Mouse (Mus musculus): ENCODE data around the gene Akt2.
A peak's percentile ranks its signal among the peaks of the same experiment; 100 is the strongest.
"Not testable (repeated sequence)": the region's sequence is repeated elsewhere in the genome, so short reads cannot be mapped to it uniquely, and the experiment has no call there.

The Akt2 gene

DNA sequence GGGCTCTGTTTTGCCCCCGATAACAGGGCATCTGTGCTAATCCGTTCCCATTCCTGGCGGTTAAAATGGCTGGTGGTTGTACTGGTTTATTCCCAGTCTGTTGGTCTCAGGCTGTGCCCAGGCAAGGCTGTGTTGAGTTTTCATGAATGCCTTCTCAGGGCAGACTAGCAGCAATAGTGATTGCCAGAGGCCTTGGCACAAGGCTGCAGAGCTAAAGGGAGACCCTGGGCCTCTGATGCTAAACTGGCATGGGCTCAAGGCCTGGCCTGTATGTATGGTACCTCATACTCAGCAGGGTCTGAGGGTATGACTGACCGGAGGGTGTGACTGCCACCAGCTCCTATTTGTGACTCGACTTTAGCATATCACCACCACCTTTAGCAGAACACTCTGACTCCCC, 19.5 kb downstream of the Akt2 start:
- peak in 1 of 2 experiments; percentile 75 for DNase-seq (ENCODE audit: inconsistent age in 2 of 2, low spot score in 1 of 2)

DNA sequence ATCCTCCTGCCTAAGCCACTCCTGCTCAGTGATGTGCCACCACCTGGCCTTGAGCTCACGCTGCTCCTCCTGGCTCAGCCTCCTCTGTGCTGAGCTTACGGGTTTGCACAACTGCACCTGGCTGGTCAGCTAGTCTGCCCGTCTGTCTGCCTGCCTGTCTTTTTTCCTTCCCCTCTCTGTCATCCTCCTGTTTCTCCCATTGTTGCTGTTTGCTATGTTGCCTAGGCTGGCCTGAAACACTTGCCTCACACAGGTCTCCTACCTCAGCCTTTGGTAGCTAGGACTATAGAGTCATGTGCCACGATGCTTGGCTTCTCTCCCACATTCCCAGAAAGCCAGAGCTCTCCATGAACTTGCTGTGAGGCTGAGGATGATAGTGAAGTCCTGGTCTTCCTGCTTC, 21.6 kb downstream of the Akt2 start:
- DNase-seq (ENCODE audit: inconsistent age in 2 of 2, low spot score in 1 of 2): peak in 1 of 2 experiments; percentile 66

DNA sequence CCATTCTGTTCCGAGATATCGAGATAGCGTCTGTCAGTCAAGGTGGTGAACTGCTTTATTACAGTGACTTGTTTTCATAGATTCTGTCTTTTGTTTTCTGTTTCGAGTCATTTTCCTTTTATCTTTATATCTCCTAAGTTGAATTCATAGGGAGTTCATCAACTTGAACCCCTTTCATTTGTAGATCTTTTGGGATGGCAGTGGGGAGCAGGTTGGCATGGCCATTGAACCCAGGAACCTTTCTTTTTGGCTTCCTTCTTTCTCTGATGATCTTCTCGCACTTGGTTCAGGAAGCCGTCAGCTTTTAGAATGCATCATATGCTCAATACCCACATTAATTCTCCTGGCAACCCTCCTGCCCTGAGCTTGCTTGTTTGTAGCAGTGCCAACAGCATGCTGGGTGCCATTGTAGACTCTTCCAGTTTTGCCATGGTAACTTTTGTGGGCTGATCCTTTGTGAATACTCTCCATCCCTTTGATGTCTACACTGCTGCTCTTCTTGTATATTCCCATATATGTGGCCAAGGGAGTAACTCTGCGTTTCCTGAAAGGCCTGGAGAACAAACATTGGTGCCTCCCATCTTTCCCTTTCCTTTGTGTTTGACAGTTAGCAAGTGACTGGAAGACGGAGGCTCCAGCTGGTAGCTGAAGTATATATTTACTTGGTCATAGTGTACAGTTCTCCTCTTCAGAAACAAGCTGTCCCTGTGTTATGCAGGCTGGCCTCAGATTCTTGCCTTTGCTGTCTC, 22.6 kb downstream of the Akt2 start:
- DNase-seq (ENCODE audit: inconsistent age in 2 of 2, low spot score in 1 of 2): peak in 1 of 2 experiments; percentile 66

DNA sequence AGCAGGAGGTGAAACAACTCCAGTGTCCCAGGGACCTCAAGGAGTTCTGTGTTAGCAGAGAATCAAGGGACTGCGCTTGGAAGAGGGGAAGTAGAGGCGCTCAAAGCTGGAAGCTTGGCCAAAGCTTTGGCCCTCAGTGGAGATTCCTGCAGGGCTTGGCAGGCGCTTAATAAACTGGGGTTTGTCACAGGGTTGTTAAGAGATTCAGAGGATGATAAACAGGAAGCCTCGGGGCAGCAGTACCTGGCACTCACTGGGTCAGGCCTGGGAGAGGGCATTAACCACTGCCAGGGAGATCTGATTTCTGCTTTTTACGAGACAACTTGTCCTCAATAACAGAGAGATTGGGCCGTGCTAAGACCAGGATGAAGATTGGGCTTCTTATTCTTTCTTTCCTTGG, 29.7 kb downstream of the Akt2 start:
- no peak for DNase-seq (ENCODE audit: inconsistent age in 2 of 2, low spot score in 1 of 2)

DNA sequence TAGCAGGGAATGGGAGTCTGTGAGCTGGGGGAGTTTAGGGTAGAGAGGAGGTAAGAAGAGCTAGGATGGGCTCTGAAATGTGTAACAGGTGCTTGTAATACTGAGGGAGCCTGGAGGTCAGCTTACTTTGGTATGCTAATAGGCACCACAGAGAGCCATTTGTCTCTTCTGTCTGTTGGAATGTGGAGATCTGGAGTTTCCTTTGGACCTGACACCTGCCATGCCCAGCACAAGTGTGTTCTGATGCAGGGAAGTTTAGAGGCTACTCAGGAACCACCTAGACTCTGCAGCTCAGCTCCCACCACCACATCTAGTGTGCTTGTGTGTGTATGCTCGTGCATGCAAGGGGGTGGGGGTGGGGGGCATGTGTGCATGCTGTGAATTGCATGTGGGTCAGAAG, 30.9 kb downstream of the Akt2 start:
- DNase-seq (ENCODE audit: inconsistent age in 2 of 2, low spot score in 1 of 2): no peak

DNA sequence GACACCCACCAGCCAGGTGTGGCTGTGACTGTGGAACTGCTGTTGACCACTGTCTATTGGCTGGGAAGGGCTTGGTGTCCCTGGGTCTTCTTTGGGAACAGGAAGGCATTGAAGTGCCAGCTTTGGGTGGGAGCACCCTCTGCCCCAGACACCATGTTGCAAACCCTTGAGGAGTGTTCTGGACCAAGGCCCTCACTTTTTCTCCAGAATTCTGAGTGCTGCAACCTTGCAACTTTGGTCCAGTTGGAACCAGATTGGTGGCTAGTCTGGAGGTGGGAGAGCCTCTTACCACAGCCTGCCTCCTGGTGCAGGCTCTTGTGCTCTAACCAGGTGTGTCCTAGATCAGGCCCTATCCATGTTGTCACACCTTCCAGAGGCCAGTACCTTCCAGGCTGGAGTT, 33.6 kb downstream of the Akt2 start:
- DNase-seq (ENCODE audit: inconsistent age in 2 of 2, low spot score in 1 of 2): peak in 1 of 2 experiments; percentile 62

DNA sequence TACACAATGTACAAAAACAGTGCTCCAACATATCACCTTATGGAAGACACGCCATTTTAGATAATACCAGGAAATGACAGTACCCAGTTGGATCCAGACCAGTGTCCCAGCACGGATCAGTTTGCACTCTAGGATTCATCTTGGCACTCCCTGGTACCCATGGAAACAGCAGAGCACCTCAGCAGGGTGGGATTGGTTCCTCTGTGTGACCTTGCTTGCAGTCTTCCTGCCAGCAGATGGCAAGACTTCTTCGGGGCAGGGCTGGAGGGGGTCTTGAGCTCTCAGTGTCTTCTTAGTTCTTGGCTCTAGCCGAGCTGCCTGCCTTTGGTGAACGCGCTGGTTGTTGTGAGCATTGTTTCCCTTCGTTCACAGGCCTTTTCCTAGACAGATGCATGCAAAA, 36.4 kb downstream of the Akt2 start:
- DNase-seq (ENCODE audit: inconsistent age in 2 of 2, low spot score in 1 of 2): no peak

DNA sequence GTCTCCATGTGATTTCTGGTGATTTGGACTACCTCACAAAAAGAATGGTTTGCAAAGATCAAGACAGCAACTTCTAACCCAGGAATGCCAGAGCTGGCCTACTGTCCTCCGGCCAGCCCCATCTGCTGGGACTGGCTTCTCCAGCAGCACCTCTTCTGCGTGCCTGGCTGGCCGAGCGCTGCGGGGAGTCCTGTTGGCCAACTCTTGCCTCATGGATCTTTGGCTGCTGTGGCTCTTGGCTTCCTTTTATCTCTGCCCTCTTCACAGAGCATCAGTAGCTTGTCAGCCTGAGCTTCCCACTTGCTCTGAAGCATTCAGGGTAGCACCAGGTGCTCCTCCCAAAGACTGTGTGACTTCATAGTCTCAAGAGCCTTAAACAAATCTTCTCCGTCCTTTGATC, 36.8 kb downstream of the Akt2 start:
- no peak for DNase-seq (ENCODE audit: inconsistent age in 2 of 2, low spot score in 1 of 2)

DNA sequence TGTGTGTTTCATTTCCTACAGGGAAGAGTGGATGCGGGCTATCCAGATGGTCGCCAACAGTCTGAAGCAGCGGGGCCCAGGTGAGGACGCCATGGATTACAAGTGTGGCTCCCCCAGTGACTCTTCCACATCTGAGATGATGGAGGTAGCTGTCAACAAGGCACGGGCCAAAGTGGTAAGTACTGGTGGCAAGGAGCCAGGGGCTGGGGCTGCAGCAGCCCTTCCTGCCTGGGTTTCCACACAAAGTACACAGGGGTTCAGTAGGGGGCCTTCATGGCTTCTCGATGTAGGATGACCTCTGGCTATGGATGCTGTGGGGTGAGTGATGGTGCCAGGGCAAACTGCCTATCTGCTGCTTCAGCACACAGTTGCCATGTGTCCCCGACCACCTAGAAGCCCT, 37.5 kb downstream of the Akt2 start:
- DNase-seq (ENCODE audit: inconsistent age in 2 of 2, low spot score in 1 of 2): not testable (repeated sequence)

DNA sequence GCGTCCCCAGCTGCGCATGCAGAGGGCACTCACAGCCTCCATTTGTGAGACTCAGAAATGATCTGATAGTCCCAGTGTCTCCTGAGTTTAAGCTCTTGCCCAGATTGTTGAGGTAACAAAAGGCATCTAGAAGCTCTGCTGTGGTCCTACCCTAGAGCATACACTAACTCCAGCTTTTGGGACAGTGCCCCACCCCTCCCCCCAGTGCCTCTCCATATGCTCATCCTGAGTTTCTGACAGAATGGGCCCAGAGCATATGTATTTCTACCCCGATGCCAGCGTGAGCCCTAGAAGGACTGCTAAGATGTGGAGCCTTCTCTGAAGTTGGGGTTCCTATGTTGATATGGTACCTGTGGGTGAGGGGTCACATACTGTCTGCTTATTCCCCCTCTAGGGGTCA, 40.1 kb downstream of the Akt2 start:
- no peak for DNase-seq (ENCODE audit: inconsistent age in 2 of 2, low spot score in 1 of 2)

DNA sequence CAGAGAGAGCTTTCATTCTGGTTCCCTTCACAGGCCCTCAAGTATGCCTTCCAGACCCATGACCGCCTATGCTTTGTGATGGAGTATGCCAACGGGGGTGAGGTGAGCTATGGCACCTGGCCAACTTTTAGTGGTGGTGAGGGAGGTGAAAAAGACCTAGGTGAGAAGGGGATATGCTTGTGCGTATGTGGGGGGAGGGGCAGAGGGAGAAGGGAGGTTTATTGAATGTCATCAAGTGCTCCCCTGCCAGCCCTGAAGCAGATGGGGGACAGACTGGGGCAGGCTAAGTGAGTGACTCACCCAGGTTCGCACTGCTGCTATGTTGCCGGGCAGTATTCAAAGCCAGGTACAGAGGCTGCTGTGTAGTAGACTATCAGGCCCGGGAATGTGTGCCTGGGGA, 41.8 kb downstream of the Akt2 start:
- no peak for DNase-seq (ENCODE audit: inconsistent age in 2 of 2, low spot score in 1 of 2)

DNA sequence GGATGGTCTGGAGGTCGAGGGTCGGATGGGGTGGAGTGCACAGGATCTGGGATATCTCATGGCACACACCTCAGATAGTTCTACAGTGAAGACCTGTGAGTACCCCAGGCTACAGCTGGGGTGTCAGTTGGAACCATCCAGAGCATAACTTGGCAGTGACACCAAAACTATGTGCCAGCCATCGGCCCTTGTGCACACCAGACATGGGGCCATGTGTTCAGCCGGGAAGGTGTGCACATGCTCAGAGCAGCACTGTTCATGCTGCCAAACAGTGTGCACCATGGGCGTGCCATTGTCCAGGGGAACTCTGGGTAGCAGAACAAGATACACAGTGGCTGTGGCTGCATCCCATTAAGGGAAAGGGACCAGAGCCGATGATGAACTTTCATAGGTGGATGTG, 43.3 kb downstream of the Akt2 start:
- DNase-seq (ENCODE audit: inconsistent age in 2 of 2, low spot score in 1 of 2): no peak

DNA sequence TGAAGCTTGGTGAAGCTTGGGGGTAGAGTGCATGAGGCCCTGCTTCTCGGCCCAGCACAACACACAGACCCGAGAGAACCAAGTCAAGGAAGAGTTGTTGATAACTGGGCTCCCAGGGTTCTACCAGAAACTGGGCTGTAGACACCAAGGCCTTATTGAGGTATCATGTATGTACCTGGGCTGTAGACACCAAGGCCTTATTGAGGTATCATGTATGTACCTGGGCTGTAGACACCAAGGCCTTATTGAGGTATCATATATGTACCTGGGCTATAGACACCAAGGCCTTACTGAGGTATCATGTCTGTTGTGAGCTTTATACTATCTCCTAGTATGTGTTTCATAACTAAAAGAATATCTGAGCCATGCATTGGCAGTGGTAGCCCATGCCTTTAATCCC, 43.7 kb downstream of the Akt2 start:
- DNase-seq (ENCODE audit: inconsistent age in 2 of 2, low spot score in 1 of 2): not testable (repeated sequence)

DNA sequence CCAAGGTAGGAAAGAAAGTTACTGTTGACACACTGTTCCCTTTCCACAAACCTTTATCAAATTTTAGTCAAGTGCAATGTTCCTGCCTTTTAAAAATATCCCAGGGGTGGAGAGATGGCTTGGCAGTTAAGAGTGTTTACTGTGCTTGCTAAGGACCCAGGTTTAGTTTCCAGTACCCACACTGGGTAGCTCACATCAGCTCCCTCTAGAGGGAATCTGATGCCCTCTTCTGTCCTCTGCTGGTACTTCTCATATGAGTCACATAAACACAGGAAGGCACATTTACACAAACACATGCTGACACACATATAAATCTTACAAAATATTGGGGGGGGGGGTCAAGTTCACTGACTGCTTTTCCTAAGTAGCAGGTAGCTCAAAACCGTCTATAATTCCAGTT, 53.1 kb downstream of the Akt2 start:
- DNase-seq (ENCODE audit: inconsistent age in 2 of 2, low spot score in 1 of 2): no peak

DNA sequence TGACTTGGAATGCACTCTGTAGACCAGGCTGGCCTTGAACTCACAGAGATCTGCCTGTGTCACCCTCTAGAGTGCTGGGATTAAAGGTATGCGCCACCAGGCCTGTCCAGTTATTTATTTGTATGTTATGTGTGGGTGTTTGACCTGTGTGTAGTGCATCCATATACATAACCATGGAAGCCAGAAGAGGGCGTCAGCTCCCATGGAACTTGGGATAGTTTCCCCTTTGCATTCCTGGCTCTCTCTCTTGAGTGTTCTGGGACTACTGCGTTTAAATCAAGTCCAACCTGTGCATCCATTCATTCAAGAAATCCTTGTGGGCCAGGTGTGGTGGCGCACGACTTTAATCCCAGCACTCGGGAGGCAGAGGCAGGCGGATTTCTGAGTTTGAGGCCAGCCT, 55.2 kb downstream of the Akt2 start:
- DNase-seq (ENCODE audit: inconsistent age in 2 of 2, low spot score in 1 of 2): no peak

DNA sequence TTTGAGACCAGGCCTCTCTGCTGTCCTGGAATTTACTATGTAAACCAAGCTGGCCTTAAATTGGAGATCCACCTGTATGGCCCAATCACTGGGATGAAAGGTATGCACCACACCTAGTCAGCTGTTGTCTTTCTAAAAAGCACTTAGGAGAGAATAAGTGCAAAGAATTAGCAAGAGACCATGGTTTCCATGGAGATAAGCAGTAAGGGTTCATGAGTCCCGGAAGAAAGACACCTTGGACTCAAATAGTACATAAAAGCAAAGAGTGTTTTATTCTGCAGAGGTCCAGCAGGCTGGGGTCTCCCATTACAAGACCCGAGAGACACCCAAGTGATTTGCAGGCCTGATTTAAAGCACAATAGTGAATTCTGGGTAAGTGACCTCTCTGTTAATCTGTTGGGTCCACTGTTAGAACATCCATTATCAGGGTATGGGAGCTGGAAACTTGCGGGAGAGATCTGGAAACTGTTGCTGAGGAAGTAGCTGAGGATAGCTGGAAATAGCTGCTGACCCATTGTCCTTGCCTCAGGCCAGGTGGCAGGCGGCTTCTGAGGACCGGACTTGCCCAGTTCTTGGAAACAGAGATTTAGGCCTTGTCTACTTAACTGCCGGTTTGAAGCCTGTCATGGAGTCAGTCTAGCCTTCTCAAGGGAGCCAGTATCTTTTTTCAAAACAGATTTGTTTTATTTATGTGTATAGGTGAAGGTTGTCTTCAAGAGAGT, 56.1 kb downstream of the Akt2 start:
- no peak for DNase-seq (ENCODE audit: inconsistent age in 2 of 2, low spot score in 1 of 2)

DNA sequence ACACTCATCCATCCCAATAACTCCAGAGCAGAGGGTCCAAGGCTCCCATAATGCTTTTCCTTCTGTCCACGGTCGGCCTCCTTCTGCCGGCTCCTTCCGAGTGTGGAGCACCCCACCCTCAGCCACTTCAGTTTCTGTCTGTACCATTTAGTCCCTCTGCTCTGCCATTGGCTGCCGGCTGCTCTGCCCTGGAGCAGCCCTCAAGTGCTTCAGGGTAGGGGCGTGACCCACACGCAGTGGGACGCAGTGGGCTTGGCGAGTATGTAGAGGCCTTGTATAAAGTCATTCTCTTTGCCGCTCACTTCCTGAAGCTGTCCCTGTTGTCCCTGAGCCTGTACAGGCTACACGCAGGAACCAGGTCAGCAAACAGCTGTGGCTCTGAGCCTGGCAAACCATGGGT, 58.4 kb downstream of the Akt2 start:
- no peak for DNase-seq (ENCODE audit: inconsistent age in 2 of 2, low spot score in 1 of 2)

DNA sequence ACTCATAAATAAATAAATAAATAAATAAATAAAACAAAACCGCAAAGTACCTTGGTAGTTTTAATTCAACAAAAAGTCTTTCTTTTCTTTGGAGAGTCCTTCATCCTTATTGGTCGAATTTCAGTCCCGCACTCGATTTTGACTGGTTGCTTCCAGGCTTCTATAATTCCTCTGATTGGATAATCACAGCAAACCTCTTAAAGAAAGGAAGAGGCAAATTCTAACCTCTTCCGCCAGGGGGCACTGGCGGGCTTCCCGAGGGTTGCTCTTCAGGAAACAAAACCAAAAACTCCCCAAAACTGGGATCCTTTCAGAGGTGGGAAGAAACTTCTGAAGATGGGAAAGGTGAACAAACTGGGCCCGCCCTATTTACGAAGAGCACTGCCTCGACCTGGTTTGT, 59.6 kb downstream of the Akt2 start:
- peak; percentile 72 to 88 for DNase-seq (ENCODE audit: inconsistent age in 2 of 2, low spot score in 1 of 2)

DNA sequence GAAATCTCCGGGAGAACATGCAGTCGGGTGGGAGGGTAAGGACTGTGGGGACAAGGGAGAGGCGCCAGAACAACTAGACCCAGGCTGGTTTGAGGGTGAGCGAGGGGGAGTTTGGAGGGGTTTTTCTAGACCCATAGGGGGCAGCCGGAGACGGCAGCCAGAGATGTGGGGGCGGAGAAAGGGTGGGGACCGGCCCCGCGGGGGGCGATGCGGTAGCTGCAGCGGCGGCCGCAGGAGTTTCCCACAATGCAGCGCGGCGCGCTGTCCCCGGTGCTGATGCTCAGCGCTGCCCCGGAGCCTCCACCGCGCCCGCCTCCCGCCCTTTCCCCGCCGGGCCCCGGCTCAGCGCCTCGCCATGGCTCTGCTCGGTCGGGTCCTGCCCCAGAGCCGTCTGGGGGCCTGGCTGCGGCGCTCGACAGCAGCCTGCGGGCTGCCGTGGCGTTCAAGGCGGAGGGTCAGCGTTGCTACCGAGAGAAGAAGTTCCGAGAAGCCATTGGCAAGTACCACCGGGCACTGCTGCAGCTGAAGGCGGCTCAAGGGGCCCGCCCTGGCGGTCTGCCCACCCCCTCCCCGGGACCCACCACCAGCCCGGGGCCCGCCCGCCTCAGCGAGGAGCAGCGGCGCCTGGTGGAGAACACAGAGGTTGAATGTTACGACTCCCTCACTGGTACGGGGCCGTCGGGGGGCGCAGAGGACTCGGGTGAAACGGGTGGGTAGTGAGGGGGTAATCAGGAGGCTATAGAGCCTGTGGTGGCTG, 62.5 kb downstream of the Akt2 start, which contains the start of gene Ttc9b:
Gene Ttc9b (plus strand): TSS at position 235 of the 757 bp plus-strand sequence.
- peak; percentile 31 to 68 for DNase-seq (ENCODE audit: inconsistent age in 2 of 2, low spot score in 1 of 2)

DNA sequence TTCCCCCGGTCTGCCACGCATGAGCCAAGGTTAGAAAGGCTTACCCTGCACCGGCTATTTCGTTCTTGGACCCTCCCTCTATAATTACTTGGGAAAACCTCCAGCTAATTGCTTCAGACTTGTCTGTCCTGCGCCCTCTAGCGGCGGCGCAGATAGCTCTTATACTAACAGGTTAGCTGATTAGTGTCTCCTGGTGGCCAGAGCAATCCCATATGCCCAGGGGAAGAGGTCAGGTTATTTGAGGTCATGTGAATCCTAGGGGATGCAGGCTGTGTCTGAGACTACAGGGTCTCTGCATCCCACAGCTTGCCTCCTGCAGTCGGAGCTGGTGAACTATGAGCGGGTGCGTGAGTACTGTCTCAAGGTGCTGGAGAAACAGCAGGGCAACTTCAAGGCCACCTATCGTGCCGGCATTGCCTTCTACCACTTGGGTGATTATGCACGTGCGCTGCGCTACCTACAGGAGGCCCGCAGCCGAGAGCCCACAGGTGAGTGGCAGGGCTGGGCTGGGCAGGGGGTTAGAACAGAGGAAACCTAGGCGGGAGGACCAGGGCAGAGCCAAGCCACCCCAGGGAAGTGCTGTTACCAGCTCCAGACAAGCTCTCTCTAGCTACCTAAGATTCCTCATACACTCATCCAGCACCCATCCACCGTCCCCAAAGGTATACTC, 63.4 kb downstream of the Akt2 start:
- DNase-seq (ENCODE audit: inconsistent age in 2 of 2, low spot score in 1 of 2): peak in 1 of 2 experiments; percentile 72

DNA sequence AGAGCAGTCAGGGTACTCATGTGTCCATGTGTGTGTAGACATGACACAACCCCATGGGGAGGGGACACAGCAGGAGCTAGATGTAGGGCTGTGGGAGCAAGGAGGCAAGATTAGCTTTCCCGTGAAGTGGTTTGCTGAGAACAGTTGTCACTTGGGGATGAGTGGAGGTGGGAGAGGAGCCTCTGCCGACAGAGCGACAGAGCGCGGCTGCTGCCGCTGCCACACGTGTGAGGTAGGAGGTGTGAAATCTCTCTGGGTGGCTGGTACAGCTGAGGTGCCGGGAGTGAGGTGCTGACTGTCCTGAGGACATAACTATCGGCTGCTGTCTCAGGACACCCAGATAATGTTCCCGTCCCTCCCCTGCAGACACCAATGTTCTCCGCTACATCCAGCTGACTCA, 64.2 kb downstream of the Akt2 start:
- no peak for DNase-seq (ENCODE audit: inconsistent age in 2 of 2, low spot score in 1 of 2)

All from adrenal gland, adult (tissue).